Mouse (Mus musculus): ENCODE results near the gene Ccl12. TPM values are rescaled to one million over a fixed set of nuclear protein-coding genes. Genes with fewer than 3 reads are reported as not detected.

Gene Ccl12
- 5.9 and 7.1 TPM in 2 replicates for polyA plus RNA-seq (2014; fragmentation: Nextera tagmentation; extraction: Ambion mirVana)

DNA sequence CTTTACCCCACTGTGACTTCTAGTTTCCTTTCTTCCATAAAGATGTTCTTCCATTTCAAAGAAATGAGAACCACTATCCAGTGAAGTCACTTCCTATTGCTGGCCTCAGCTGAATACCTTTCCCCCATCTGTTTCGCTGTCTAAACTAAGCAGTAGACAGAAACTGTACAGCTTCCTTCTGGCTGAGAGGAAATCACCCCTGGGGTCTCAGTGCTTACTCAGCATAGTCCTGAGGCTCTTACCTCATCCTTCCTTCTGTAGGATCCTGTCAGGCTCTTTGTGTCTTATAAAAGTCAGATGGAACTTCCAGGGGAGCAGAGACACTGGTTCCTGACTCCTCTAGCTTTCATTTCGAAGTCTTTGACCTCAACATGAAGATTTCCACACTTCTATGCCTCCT is at the start of gene Ccl12:
Gene Ccl12, plus strand, starts transcription at position 317 of the 400 bp plus-strand sequence.
- no peaks in the 10 kb centered on the region for H3K27me3 ChIP-seq (replicated peaks; ENCODE audit: control insufficient read depth, insufficient read depth, low read length)
- no peak within 1 kb of the TSS for H3K27ac ChIP-seq (replicated peaks; ENCODE audit: low read depth, low read length)
- no peak within 1 kb of the TSS for H3K9ac ChIP-seq (ENCODE audit: low read depth, low read length)
- ATAC-seq (ENCODE audit: low read depth) (no peak; the same call in 1 of the 2 replicates), DNase-seq (ENCODE audit: low spot score) (peak; percentile 31)
- H3K9me3 ChIP-seq (ENCODE audit: control insufficient read depth, low read length), result no peaks in the 10 kb centered on the region
- H3K4me2 ChIP-seq (ENCODE audit: low read depth, low read length), result no peak within 1 kb of the TSS
- H3K4me3 ChIP-seq (ENCODE audit: low read depth, low read length), result no peak within 1 kb of the TSS
- no peaks in the 10 kb centered on the region for H3K4me1 ChIP-seq (ENCODE audit: control insufficient read depth, insufficient read depth, low read length)
- 59% methylated on average over 2 of the region's 2 CpGs for WGBS
- H3K36me3 ChIP-seq (ENCODE audit: control insufficient read depth, insufficient read depth, low read length), result no peaks in the 10 kb centered on the region

DNA sequence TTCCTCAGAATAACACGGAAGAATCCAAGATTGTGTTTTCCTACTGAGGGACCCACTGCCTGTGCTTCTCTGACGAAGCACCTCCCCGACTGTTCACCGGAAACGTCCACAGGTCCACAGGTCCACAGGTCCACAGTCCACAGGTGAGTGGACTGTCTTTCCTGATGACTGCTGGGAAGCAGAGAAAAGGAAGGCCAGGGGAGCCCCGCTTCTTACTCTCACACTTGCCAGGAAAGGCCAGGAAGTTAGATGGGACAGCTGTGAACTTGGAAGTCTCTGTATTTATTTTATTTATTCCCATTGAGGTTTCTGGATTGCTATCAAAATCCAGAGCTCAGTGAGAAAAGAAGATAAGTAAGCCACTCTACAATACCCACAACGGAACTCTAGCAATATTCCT is 47.8 kb upstream of the Ccl12 start:
- H3K27me3 ChIP-seq (replicated peaks; ENCODE audit: control insufficient read depth, insufficient read depth, low read length), result no peaks in the 10 kb centered on the region
- 80% methylated on average over 7 of the region's 7 CpGs for WGBS
- DNase-seq (ENCODE audit: low spot score) (no peak), ATAC-seq (ENCODE audit: low read depth) (no peak)
- no peaks in the 10 kb centered on the region for H3K4me1 ChIP-seq (ENCODE audit: control insufficient read depth, insufficient read depth, low read length)
- no peak overlapping the region for H3K27ac ChIP-seq (replicated peaks; ENCODE audit: low read depth, low read length)
- H3K36me3 ChIP-seq (ENCODE audit: control insufficient read depth, insufficient read depth, low read length), result no peaks in the 10 kb centered on the region
- H3K4me3 ChIP-seq (ENCODE audit: low read depth, low read length), result no peak overlapping the region
- H3K9me3 ChIP-seq (ENCODE audit: control insufficient read depth, low read length), result no peaks in the 10 kb centered on the region
- H3K9ac ChIP-seq (ENCODE audit: low read depth, low read length), result no peak overlapping the region
- H3K4me2 ChIP-seq (ENCODE audit: low read depth, low read length), result no peak overlapping the region

DNA sequence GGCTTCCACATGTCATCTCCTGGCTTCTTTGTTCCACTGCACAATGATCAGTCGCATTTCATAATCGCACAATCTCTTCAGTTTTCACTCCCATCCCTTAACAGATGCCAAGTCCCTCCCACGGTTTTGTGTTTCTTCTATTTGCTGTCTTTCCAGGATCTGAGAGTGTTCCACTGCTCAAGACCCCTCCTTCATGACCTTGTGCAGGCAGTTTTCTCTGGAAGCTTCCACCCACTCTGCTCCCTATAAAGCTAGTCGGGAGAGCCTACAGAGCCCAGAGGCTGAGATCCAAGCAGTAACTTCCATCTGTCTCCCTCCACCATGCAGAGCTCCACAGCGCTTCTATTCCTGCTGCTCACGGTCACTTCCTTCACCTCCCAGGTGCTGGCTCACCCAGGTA is 44.0 kb upstream of the Ccl12 start, which contains the start of gene Ccl11:
Gene Ccl11, plus strand, starts transcription at position 178 of the 400 bp plus-strand sequence.
- H3K4me2 ChIP-seq (ENCODE audit: low read depth, low read length), result no peak within 1 kb of the TSS
- DNase-seq (ENCODE audit: low spot score) (peak; percentile 16), ATAC-seq (ENCODE audit: low read depth) (no peak)
- no peak within 1 kb of the TSS for H3K4me3 ChIP-seq (ENCODE audit: low read depth, low read length)
- no peak within 1 kb of the TSS for H3K9ac ChIP-seq (ENCODE audit: low read depth, low read length)
- H3K9me3 ChIP-seq (ENCODE audit: control insufficient read depth, low read length), result no peaks in the 10 kb centered on the region
- no peaks in the 10 kb centered on the region for H3K27me3 ChIP-seq (replicated peaks; ENCODE audit: control insufficient read depth, insufficient read depth, low read length)
- no peaks in the 10 kb centered on the region for H3K4me1 ChIP-seq (ENCODE audit: control insufficient read depth, insufficient read depth, low read length)
- 69% methylated on average over 6 of the region's 6 CpGs for WGBS
- no peaks in the 10 kb centered on the region for H3K36me3 ChIP-seq (ENCODE audit: control insufficient read depth, insufficient read depth, low read length)
- no peak within 1 kb of the TSS for H3K27ac ChIP-seq (replicated peaks; ENCODE audit: low read depth, low read length)

DNA sequence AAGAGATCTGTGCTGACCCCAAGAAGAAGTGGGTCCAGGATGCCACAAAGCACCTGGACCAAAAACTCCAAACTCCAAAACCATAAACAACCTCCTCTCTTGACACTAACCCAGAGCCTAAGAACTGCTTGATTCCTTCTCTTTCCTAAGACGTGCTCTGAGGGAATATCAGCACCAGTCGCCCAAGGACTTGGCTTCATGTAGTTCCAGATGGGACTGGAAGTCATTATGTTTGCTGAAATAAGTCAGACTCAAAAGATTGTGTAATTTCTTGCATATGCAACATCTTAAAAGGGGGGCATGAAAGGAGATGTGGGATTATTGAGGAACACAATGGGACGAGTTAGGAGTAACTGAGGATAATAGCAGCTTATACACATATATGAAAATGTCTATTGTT is 39.4 kb upstream of the Ccl12 start:
- no peak overlapping the region for H3K27ac ChIP-seq (replicated peaks; ENCODE audit: low read depth, low read length)
- H3K9ac ChIP-seq (ENCODE audit: low read depth, low read length), result no peak overlapping the region
- H3K9me3 ChIP-seq (ENCODE audit: control insufficient read depth, low read length), result no peaks in the 10 kb centered on the region
- no peaks in the 10 kb centered on the region for H3K36me3 ChIP-seq (ENCODE audit: control insufficient read depth, insufficient read depth, low read length)
- no peaks in the 10 kb centered on the region for H3K4me1 ChIP-seq (ENCODE audit: control insufficient read depth, insufficient read depth, low read length)
- H3K4me3 ChIP-seq (ENCODE audit: low read depth, low read length), result no peak overlapping the region
- DNase-seq (ENCODE audit: low spot score), result peak; percentile 59
- H3K4me2 ChIP-seq (ENCODE audit: low read depth, low read length), result no peak overlapping the region
- 30% methylated on average over 3 of the region's 3 CpGs for WGBS
- no peaks in the 10 kb centered on the region for H3K27me3 ChIP-seq (replicated peaks; ENCODE audit: control insufficient read depth, insufficient read depth, low read length)
- no peak for ATAC-seq (ENCODE audit: low read depth)

DNA sequence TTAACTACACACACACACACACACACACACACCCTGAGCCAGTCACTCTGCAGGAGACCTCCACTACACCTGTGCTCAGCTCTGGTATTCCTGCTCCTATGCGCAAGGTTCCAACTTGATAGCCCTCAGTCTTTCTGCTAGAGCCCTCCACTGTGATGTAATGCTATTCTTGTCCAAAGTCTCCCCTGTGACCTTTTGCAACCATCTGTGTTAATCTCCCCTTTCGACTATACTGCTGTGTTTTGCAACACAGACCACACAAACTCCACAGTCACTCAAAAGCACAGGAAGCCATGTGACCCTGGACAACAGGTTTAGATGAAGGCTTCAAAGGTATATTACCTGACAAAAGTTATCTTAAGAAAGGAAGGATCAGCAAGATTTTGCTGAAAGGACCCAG is 38.2 kb upstream of the Ccl12 start:
- H3K4me1 ChIP-seq (ENCODE audit: control insufficient read depth, insufficient read depth, low read length), result no peaks in the 10 kb centered on the region
- H3K36me3 ChIP-seq (ENCODE audit: control insufficient read depth, insufficient read depth, low read length), result no peaks in the 10 kb centered on the region
- H3K9me3 ChIP-seq (ENCODE audit: control insufficient read depth, low read length), result no peaks in the 10 kb centered on the region
- H3K4me3 ChIP-seq (ENCODE audit: low read depth, low read length), result no peak overlapping the region
- 71% methylated on average over 2 of the region's 2 CpGs for WGBS
- 0 out of 2 replicates have a peak, but pooled peaks cover 2% of the 10 kb centered on the region for H3K27me3 ChIP-seq (replicated peaks; ENCODE audit: control insufficient read depth, insufficient read depth, low read length)
- no peak overlapping the region for H3K27ac ChIP-seq (replicated peaks; ENCODE audit: low read depth, low read length)
- no peak overlapping the region for H3K4me2 ChIP-seq (ENCODE audit: low read depth, low read length)
- ATAC-seq (ENCODE audit: low read depth) (no peak), DNase-seq (ENCODE audit: low spot score) (no peak)
- H3K9ac ChIP-seq (ENCODE audit: low read depth, low read length), result no peak overlapping the region

DNA sequence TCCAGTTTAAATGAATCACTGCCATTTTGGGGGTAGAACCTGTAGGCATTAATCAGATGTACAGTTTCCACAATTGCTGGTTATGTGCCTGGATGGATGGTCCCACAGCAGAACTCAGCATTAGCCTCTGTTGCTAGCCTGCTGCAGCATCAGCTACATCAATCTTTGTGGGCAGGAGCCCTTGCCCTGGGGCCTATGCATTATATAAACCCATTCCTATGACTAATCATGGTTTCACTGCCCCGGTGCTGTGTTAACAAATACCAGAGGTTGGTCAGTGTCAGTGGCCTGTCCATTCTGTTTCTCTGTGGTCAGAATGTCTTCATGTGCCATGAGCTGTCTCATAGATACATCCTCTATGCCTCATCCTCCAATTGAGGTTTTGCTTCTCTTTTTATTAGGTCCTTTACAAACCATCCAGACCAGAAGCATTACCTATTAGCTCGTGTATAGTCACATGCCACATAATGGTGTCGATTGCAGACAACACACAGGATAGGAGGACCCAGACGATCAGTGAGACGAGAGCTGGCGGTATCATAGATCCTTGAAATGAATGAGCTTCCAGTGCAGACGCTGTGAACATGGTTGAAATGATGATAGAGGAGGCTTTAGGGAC is 34.6 kb upstream of the Ccl12 start:
- no peak for ATAC-seq (ENCODE audit: low read depth)
- Histone ChIP-seq H3K4me2 (ENCODE audit: low read depth, low read length) (no peak overlapping the region), H3K27me3 (replicated peaks; ENCODE audit: control insufficient read depth, insufficient read depth, low read length) (0 out of 2 replicates have a peak, but pooled peaks cover 3% of the 10 kb centered on the region), H3K4me1 (ENCODE audit: control insufficient read depth, insufficient read depth, low read length) (no peaks in the 10 kb centered on the region), H3K4me3 (ENCODE audit: low read depth, low read length) (no peak overlapping the region), H3K9ac (ENCODE audit: low read depth, low read length) (no peak overlapping the region), H3K27ac (replicated peaks; ENCODE audit: low read depth, low read length) (no peak overlapping the region), H3K9me3 (ENCODE audit: control insufficient read depth, low read length) (no peaks in the 10 kb centered on the region), H3K36me3 (ENCODE audit: control insufficient read depth, insufficient read depth, low read length) (no peaks in the 10 kb centered on the region)
- WGBS, result 72% methylated on average over 7 of the region's 7 CpGs
- DNase-seq (ENCODE audit: low spot score), result no peak

DNA sequence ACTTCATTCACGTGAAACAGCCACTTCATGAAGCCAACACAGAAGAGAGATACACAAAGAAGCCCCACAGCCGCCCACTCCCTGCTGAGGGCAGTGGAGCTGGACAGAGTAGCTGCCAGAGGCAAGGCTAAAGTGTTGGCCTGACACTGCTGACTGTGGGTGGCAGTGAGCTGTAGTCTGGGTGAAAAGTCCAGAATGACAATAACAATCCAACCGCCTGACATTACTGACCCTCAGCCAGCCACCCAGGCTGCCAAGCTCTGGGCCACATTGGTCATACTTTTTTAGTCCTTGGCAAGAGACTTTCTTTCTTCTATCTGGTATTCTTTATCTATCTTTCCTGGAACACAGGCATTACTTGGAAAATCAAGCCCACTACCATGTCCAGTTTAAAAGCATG is 30.6 kb upstream of the Ccl12 start:
- DNase-seq (ENCODE audit: low spot score), result no peak
- Histone ChIP-seq H3K27ac (replicated peaks; ENCODE audit: low read depth, low read length) (no peak overlapping the region), H3K4me2 (ENCODE audit: low read depth, low read length) (no peak overlapping the region), H3K9ac (ENCODE audit: low read depth, low read length) (no peak overlapping the region), H3K4me1 (ENCODE audit: control insufficient read depth, insufficient read depth, low read length) (no peaks in the 10 kb centered on the region), H3K4me3 (ENCODE audit: low read depth, low read length) (no peak overlapping the region), H3K27me3 (replicated peaks; ENCODE audit: control insufficient read depth, insufficient read depth, low read length) (peaks cover 3% of the 10 kb centered on the region; the same call in 1 of the 2 replicates), H3K9me3 (ENCODE audit: control insufficient read depth, low read length) (no peaks in the 10 kb centered on the region), H3K36me3 (ENCODE audit: control insufficient read depth, insufficient read depth, low read length) (no peaks in the 10 kb centered on the region)
- no peak for ATAC-seq (ENCODE audit: low read depth)
- WGBS, result 67% methylated on average over 3 of the region's 3 CpGs

DNA sequence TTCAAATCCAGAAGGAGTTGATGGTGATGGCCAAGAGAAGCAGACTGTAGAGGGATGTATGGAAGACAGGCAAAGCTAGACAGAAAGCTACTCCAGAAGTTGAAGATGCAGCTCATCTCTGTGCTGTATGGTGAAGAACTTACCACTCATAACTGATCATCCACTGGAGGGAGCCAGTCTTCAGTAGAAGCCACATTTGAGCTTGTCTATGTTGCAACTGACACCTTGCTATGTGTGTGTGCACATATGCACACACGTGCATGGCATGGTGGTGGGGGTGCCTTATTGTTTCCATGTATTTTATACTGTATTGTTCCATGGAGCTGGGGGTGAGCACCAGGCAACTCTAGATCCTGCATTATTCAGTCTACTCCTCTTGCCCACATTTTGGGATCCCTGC is 29.3 kb upstream of the Ccl12 start:
- no peak for DNase-seq (ENCODE audit: low spot score)

DNA sequence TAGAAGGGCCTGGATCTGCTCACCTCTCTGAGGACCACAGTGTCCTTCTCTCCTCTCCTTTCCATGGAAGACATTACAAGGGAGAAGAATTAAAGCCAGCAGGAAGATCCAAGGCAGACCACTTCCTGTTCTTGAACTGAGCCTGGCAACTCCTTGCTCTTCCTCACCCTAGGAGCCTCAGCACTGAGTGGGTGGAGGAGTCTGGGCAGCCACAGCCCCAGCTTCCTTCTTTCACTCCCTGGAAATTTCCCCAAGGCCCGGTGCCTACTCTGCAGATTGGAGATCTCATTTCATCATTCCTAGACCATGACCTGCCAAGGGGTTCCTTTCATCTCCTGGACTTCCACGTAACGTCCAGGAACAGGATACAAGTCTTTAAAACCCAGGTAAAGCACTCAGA is 28.7 kb upstream of the Ccl12 start:
- H3K9ac ChIP-seq (ENCODE audit: low read depth, low read length), result no peak overlapping the region
- no peak for ATAC-seq (ENCODE audit: low read depth)
- H3K4me2 ChIP-seq (ENCODE audit: low read depth, low read length), result no peak overlapping the region
- H3K27me3 ChIP-seq (replicated peaks; ENCODE audit: control insufficient read depth, insufficient read depth, low read length), result peaks cover 3% of the 10 kb centered on the region; the same call in 1 of the 2 replicates
- WGBS, result 73% methylated on average over 3 of the region's 3 CpGs
- H3K36me3 ChIP-seq (ENCODE audit: control insufficient read depth, insufficient read depth, low read length), result no peaks in the 10 kb centered on the region
- no peak overlapping the region for H3K27ac ChIP-seq (replicated peaks; ENCODE audit: low read depth, low read length)
- H3K4me3 ChIP-seq (ENCODE audit: low read depth, low read length), result no peak overlapping the region
- no peaks in the 10 kb centered on the region for H3K9me3 ChIP-seq (ENCODE audit: control insufficient read depth, low read length)
- H3K4me1 ChIP-seq (ENCODE audit: control insufficient read depth, insufficient read depth, low read length), result 0 out of 2 replicates have a peak, but pooled peaks cover 2% of the 10 kb centered on the region
- no peak for DNase-seq (ENCODE audit: low spot score)

More for the DNA sequence above, 29.3 kb upstream of the Ccl12 start:
- Histone ChIP-seq H3K27me3 (replicated peaks; ENCODE audit: control insufficient read depth, insufficient read depth, low read length) (peaks cover 3% of the 10 kb centered on the region; the same call in 1 of the 2 replicates), H3K9me3 (ENCODE audit: control insufficient read depth, low read length) (no peaks in the 10 kb centered on the region), H3K4me2 (ENCODE audit: low read depth, low read length) (no peak overlapping the region), H3K27ac (replicated peaks; ENCODE audit: low read depth, low read length) (no peak overlapping the region), H3K36me3 (ENCODE audit: control insufficient read depth, insufficient read depth, low read length) (no peaks in the 10 kb centered on the region), H3K9ac (ENCODE audit: low read depth, low read length) (no peak overlapping the region), H3K4me1 (ENCODE audit: control insufficient read depth, insufficient read depth, low read length) (no peaks in the 10 kb centered on the region), H3K4me3 (ENCODE audit: low read depth, low read length) (no peak overlapping the region)
- 83% methylated on average over 1 of the region's 1 CpGs for WGBS
- no peak for ATAC-seq (ENCODE audit: low read depth)
